Mouse (Mus musculus): ENCODE results near the gene AF067063. TPM values are rescaled to one million over a fixed set of nuclear protein-coding genes. Genes with fewer than 3 reads are reported as not detected.

AF067063 gene
- polyA plus RNA-seq, 1 experiment from 2014 or later, result not detected

DNA sequence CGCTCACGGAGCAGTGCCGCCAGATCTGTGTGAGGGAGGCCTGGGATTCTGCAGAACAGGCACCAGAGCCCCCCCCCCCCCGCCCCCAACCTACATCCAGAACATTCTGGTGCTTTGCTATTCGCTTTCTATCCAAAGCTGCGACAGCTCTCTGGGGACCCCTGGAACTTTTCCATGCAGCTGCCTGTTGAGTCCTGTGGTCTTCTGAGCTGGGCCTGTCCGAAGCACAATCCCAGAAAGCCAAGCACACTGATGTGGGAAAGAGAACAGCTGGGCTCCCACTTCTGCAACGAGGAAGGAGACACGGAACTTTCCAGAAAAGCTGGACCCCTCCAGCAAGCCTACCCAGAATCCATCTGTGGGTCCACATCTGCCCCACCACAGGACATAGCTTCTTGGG lies 20.0 kb downstream of the AF067063 start:
- Histone ChIP-seq H3K4me2 (replicated peaks) (no peak overlapping the region), H3K9ac (no peak overlapping the region), H3K27me3 (ENCODE audit: control insufficient read depth, insufficient read depth, low read length) (no peaks in the 10 kb centered on the region), H3K4me3 (replicated peaks; ENCODE audit: low read length) (no peak overlapping the region), H3K27ac (no peak overlapping the region), H3K36me3 (replicated peaks; ENCODE audit: control insufficient read depth, insufficient read depth) (no peaks in the 10 kb centered on the region), H3K4me1 (replicated peaks; ENCODE audit: control insufficient read depth, insufficient read depth, low read length) (no peaks in the 10 kb centered on the region), H3K9me3 (ENCODE audit: control insufficient read depth, low read length) (no peaks in the 10 kb centered on the region)
- WGBS, result 82% methylated on average over 9 of the region's 9 CpGs
- no peak for ATAC-seq (ENCODE audit: low FRiP score)
- no peak for DNase-seq (ENCODE audit: low spot score)

DNA sequence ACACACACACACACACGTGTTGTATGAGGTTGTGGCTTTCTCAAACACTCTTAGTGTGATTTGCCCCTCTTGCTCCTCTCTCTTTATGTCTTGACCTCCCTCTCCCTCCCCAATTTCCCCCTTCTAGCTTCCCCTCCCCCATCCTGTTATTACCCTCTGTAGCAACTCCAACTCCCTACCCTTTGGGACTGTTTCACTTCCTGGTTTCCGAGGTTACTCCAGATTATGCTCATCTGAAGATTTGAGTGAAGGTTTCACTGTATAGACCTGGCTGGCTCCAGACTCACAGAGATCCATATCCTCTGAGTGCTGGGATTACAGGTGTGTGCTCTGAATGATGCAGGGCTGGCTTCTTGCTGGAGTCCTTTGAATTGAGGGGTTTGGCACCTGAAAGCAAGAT lies 21.1 kb downstream of the AF067063 start:
- H3K27ac ChIP-seq, result no peak overlapping the region
- DNase-seq (ENCODE audit: low spot score), result no peak
- ATAC-seq (ENCODE audit: low FRiP score), result no peak
- no peak overlapping the region for H3K4me3 ChIP-seq (replicated peaks; ENCODE audit: low read length)
- no peaks in the 10 kb centered on the region for H3K9me3 ChIP-seq (ENCODE audit: control insufficient read depth, low read length)
- 81% methylated on average over 2 of the region's 2 CpGs for WGBS
- no peaks in the 10 kb centered on the region for H3K27me3 ChIP-seq (ENCODE audit: control insufficient read depth, insufficient read depth, low read length)
- H3K4me2 ChIP-seq (replicated peaks), result no peak overlapping the region
- no peaks in the 10 kb centered on the region for H3K36me3 ChIP-seq (replicated peaks; ENCODE audit: control insufficient read depth, insufficient read depth)
- H3K9ac ChIP-seq, result no peak overlapping the region
- H3K4me1 ChIP-seq (replicated peaks; ENCODE audit: control insufficient read depth, insufficient read depth, low read length), result no peaks in the 10 kb centered on the region

DNA sequence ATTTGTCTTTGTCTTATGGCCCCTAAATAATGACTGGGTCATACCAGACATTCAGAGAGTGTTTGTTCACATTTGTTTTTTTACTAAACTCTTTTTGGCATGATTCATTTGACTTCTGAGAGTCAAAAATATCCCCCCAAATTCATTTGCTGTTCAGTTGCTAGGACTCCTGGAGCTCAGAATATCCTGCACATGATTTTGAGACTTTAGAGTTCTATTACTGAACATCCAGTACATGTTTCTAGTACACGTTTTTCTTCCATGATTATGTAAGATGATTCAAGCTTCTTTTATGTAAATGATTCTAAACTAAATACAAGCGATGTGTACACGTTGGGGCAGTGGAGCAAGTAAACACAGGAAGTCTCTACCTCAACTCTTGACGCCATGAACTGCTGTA lies 32.4 kb downstream of the AF067063 start:
- DNase-seq (ENCODE audit: low spot score) (no peak), ATAC-seq (ENCODE audit: low FRiP score) (no peak)
- Histone ChIP-seq H3K27ac (no peak overlapping the region), H3K36me3 (replicated peaks; ENCODE audit: control insufficient read depth, insufficient read depth) (no peaks in the 10 kb centered on the region), H3K4me1 (replicated peaks; ENCODE audit: control insufficient read depth, insufficient read depth, low read length) (no peaks in the 10 kb centered on the region), H3K9ac (no peak overlapping the region), H3K27me3 (ENCODE audit: control insufficient read depth, insufficient read depth, low read length) (no peaks in the 10 kb centered on the region), H3K4me2 (replicated peaks) (no peak overlapping the region), H3K4me3 (replicated peaks; ENCODE audit: low read length) (no peak overlapping the region), H3K9me3 (ENCODE audit: control insufficient read depth, low read length) (no peaks in the 10 kb centered on the region)
- 66% methylated on average over 4 of the region's 4 CpGs for WGBS

DNA sequence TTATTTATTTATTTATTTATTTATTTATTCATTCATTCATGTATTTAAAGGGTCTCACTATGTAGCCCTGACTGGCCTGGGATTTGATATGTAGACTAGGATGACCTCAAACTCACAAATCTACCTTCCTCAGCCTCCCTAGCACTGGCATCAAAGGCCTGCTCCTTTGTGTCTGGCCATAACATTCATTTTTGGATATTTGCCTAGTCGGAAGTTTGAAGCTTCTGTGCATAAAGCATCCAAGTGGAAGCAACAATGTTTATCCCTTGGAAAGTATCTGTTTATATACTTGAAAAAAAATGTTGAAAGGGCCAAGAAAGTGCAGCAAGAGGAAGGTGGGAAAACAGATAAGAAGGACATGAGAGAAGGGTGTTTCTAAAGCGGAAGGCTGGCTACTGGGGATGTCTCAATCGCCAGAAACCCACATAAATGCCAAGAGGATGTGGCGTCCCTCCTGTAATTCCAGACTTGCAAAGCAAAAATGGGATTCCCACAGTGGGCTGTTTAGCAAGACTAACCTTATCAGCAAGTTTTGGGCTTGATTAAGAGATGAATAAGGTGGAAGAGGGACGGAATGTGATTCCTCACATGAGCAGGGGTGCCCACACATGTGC lies 37.1 kb downstream of the AF067063 start:
- Histone ChIP-seq H3K9me3 (ENCODE audit: control insufficient read depth, low read length) (no peaks in the 10 kb centered on the region), H3K27me3 (ENCODE audit: control insufficient read depth, insufficient read depth, low read length) (no peaks in the 10 kb centered on the region), H3K4me1 (replicated peaks; ENCODE audit: control insufficient read depth, insufficient read depth, low read length) (peaks cover 12% of the 10 kb centered on the region), H3K9ac (no peak overlapping the region), H3K36me3 (replicated peaks; ENCODE audit: control insufficient read depth, insufficient read depth) (peaks cover 15% of the 10 kb centered on the region), H3K4me2 (replicated peaks) (no peak overlapping the region), H3K4me3 (replicated peaks; ENCODE audit: low read length) (no peak overlapping the region), H3K27ac (no peak overlapping the region)
- DNase-seq (ENCODE audit: low spot score), result no peak
- WGBS, result 87% methylated on average over 5 of the region's 5 CpGs
- ATAC-seq (ENCODE audit: low FRiP score), result no peak

DNA sequence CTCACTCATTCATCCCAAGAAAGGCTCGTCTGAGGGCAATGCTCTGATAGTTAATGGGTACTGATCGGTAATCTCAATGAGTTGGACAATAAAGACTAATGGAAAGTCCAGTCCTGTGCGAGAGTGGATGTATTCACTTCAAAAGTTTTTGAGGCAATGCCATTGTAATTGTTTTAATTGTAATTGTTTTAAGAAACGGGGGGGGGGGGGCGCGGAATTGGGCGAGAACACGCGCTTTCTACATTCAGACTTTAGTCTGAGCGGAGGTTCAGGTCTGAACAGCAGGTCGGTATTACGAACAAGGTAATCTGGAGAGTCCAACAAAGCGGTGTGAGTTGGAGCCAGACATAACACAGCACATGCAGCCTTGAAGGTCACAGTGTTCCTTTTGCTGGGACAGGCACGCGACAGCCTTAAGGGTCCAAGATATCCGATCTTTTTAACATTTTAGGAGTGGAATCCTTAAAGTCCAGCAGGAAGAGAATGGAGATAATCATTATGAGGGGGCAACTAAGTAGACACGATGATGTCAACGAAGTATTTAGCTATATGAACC lies 38.4 kb downstream of the AF067063 start:
- Histone ChIP-seq H3K4me2 (replicated peaks) (peak overlapping the region; percentile 59), H3K9me3 (ENCODE audit: control insufficient read depth, low read length) (no peaks in the 10 kb centered on the region), H3K36me3 (replicated peaks; ENCODE audit: control insufficient read depth, insufficient read depth) (peaks cover 28% of the 10 kb centered on the region), H3K27ac (peak overlapping the region; percentile 98), H3K9ac (peak overlapping the region; percentile 94), H3K4me1 (replicated peaks; ENCODE audit: control insufficient read depth, insufficient read depth, low read length) (peaks cover 12% of the 10 kb centered on the region), H3K4me3 (replicated peaks; ENCODE audit: low read length) (peak overlapping the region; percentile 93), H3K27me3 (ENCODE audit: control insufficient read depth, insufficient read depth, low read length) (no peaks in the 10 kb centered on the region)
- DNase-seq (ENCODE audit: low spot score) (peak; percentile 50), ATAC-seq (ENCODE audit: low FRiP score) (no peak)
- 4% methylated on average over 18 of the region's 18 CpGs for WGBS

DNA sequence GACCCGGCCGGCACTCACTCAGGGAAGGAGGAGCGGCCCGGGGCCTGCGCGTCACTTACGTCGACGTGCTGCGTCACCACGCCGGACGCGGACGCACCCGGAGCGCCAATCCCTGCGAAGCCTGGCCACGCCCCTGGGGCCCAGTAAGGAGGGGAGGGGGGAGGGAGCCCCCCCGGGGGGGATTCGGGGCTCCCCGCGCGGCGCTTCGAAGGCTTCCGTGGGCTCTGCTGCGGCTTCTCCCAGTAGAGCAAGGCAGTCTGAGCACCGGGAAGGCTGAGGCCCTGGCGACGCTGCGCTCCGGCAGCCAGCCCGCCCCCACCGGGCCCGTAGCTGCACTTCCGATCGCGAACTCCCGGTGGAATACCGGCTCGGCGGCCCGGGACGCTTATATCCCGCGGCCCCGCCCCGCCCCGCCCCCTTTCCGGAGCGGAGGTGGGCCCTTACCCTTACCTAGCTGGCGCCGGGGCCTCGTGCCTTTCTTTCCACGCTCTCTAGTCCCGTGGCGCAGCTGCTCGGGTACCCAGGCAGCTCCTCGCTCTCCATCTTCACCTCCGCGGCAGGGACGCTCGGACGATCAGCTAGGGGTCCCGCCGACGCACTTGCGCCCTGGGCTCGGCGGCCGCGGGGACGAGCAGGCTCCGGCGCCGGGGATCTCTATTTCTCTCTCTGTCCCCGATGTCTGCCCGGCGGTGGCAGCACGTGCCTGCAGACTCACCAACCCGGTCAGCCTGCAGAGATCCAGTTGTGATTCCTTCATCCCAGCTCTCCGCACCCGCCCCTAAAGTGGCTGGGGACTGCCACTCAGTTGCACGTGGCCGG lies 39.0 kb downstream of the AF067063 start, which contains the start of gene Zfp131:
TSS of gene Zfp131 (minus strand) at position 129 of the 819 bp plus-strand sequence.
- ATAC-seq (ENCODE audit: low FRiP score), result peak; percentile 97
- WGBS, result 0% methylated on average over 69 of the region's 86 CpGs
- Histone ChIP-seq H3K9ac (peak within 1 kb of the TSS; percentile 94), H3K4me1 (replicated peaks; ENCODE audit: control insufficient read depth, insufficient read depth, low read length) (peaks cover 12% of the 10 kb centered on the region), H3K27ac (peak within 1 kb of the TSS; percentile 98), H3K36me3 (replicated peaks; ENCODE audit: control insufficient read depth, insufficient read depth) (peaks cover 33% of the 10 kb centered on the region), H3K27me3 (ENCODE audit: control insufficient read depth, insufficient read depth, low read length) (no peaks in the 10 kb centered on the region), H3K9me3 (ENCODE audit: control insufficient read depth, low read length) (no peaks in the 10 kb centered on the region), H3K4me2 (replicated peaks) (peak within 1 kb of the TSS; percentile 63), H3K4me3 (replicated peaks; ENCODE audit: low read length) (peak within 1 kb of the TSS; percentile 93)
- DNase-seq (ENCODE audit: low spot score), result peak; percentile 95

DNA sequence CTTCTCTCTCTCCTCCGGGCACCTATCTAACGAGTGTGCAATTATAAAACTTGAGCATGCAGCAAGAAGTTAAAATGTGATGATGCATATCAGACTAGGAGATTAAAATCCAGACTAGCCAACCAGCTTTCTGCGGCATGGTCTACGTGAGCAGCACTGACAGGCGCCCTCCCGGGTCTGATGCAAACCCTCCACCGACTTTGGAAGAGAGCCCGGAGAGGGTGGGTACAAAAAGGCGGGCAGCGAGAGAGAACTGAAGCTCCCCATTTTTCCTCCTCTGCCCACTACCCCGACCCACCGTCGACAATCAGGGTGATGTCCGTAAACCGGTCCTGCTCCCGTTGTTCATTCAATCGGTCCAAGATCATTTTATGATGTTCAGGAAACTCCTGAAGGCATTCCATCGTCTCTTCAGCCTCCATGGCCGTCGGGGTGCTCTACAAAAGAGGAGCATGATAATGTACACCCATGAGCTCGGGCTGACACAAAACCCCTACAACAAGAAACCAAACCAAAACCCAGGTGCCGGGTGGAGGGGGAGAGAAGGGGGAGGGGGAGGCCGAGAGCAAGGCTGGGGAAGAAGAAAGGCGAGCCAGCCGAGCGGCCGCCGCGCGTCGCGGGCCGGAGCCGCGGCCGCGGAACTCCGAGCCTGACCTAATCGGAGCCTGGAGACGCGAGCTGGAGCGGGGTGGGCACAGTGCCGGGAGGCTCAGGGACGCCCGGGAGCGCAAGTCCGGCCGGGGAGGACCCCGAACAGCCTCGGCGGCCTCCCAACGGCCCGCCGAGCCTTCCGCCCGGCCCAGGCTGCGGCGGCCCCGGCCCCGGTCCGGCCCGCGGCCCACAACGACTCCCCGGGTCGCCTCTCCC lies 39.9 kb downstream of the AF067063 start:
- ATAC-seq (ENCODE audit: low FRiP score) (peak; percentile 72), DNase-seq (ENCODE audit: low spot score) (peak; percentile 70)
- H3K4me2 ChIP-seq (replicated peaks), result peak overlapping the region; percentile 63
- peak overlapping the region; percentile 93 for H3K4me3 ChIP-seq (replicated peaks; ENCODE audit: low read length)
- peak overlapping the region; percentile 98 for H3K27ac ChIP-seq
- no peaks in the 10 kb centered on the region for H3K9me3 ChIP-seq (ENCODE audit: control insufficient read depth, low read length)
- peaks cover 12% of the 10 kb centered on the region for H3K4me1 ChIP-seq (replicated peaks; ENCODE audit: control insufficient read depth, insufficient read depth, low read length)
- H3K36me3 ChIP-seq (replicated peaks; ENCODE audit: control insufficient read depth, insufficient read depth), result peaks cover 42% of the 10 kb centered on the region
- 1% methylated on average over 57 of the region's 66 CpGs for WGBS
- H3K9ac ChIP-seq, result peak overlapping the region; percentile 94
- no peaks in the 10 kb centered on the region for H3K27me3 ChIP-seq (ENCODE audit: control insufficient read depth, insufficient read depth, low read length)

DNA sequence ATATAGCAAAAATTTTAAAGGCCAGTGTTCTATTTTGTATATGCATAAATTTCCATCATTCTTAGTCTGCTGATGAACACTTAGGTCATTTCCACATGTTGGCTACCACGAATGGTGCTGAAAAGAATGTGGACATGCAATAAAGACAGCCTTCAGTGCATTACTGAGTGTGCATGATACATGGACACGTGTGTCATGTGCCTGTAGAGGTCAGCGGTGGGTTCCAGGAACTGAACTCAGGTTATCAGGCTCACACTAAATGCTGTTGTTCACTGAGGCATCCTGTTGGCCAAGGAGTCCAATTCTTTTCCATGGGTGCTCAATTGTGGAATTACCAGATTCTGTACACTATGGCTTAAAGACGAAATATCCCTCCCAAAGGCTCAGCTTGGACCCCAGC lies 46.4 kb downstream of the AF067063 start:
- 90% methylated on average over 4 of the region's 4 CpGs for WGBS
- Histone ChIP-seq H3K4me3 (replicated peaks; ENCODE audit: low read length) (no peak overlapping the region), H3K36me3 (replicated peaks; ENCODE audit: control insufficient read depth, insufficient read depth) (peaks cover 94% of the 10 kb centered on the region), H3K4me2 (replicated peaks) (no peak overlapping the region), H3K9ac (no peak overlapping the region), H3K27me3 (ENCODE audit: control insufficient read depth, insufficient read depth, low read length) (no peaks in the 10 kb centered on the region), H3K4me1 (replicated peaks; ENCODE audit: control insufficient read depth, insufficient read depth, low read length) (peaks cover under 1% of the 10 kb centered on the region; the same call in 1 of the 2 replicates), H3K27ac (no peak overlapping the region), H3K9me3 (ENCODE audit: control insufficient read depth, low read length) (no peaks in the 10 kb centered on the region)
- ATAC-seq (ENCODE audit: low FRiP score), result no peak
- DNase-seq (ENCODE audit: low spot score), result no peak

All from hindbrain, embryonic 14.5 days (tissue).